Mouse (Mus musculus): ENCODE results near the gene Smyd1.
"Not testable (repeated sequence)": the region's sequence is repeated elsewhere in the genome, so short reads cannot be mapped to it uniquely, and the experiment has no call there.

Smyd1 gene

GRCm38 (mm10) chr6:71321826-71322283 is at the start of gene Smyd1:
Gene Smyd1, minus strand, starts transcription at chr6:71322233.
- DNase-seq (ENCODE audit: low spot score): no peak

- DNase-seq (ENCODE audit: low spot score): no peak
Observed at GRCm38 (mm10) chr6:71371085-71371605, 49.1 kb upstream of the Smyd1 start.

- DNase-seq (ENCODE audit: low spot score): no peak
Observed at GRCm38 (mm10) chr6:71369416-71369815, 47.4 kb upstream of the Smyd1 start.

GRCm38 (mm10) chr6:71363995-71364394 is 42.0 kb upstream of the Smyd1 start:
- no peak for DNase-seq (ENCODE audit: low spot score)

- no peak for DNase-seq (ENCODE audit: low spot score)
Observed at GRCm38 (mm10) chr6:71361156-71361670, 39.2 kb upstream of the Smyd1 start.

- no peak for DNase-seq (ENCODE audit: low spot score)
Observed at GRCm38 (mm10) chr6:71360751-71361150, 38.7 kb upstream of the Smyd1 start.

GRCm38 (mm10) chr6:71360221-71360620 is 38.2 kb upstream of the Smyd1 start:
- no peak for DNase-seq (ENCODE audit: low spot score)

DNA sequence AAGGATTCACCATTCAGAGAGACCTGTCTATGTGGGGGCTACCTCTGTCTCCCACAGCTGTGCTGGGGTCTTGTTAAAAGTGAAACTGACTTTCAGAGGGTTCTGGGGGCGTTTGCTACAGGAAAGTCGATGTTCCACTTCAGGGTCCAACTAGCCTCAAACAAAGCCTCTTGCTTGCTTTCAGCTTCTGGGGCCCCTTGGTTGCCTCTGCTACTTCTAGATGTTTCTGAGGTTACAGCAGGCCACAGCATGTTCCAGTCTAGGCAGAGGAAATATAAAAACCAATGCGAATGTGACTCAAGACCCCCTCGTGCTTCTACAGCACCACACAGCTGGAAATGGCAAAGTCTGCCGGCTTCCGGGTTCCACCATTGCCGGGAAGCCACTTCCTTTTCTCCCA is 35.5 kb upstream of the Smyd1 start:
- DNase-seq (ENCODE audit: low spot score): no peak

- no peak for DNase-seq (ENCODE audit: low spot score)
Observed at GRCm38 (mm10) chr6:71353722-71354121, 31.7 kb upstream of the Smyd1 start.

- DNase-seq (ENCODE audit: low spot score): no peak
Observed at GRCm38 (mm10) chr6:71352866-71353427, 30.9 kb upstream of the Smyd1 start.

GRCm38 (mm10) chr6:71352201-71352600 is 30.2 kb upstream of the Smyd1 start:
- DNase-seq (ENCODE audit: low spot score): no peak

GRCm38 (mm10) chr6:71351201-71351600 is 29.2 kb upstream of the Smyd1 start:
- DNase-seq (ENCODE audit: low spot score): no peak

- no peak for DNase-seq (ENCODE audit: low spot score)
Observed at GRCm38 (mm10) chr6:71348006-71348405, 26.0 kb upstream of the Smyd1 start.

GRCm38 (mm10) chr6:71341179-71341578 is 19.1 kb upstream of the Smyd1 start:
- no peak for DNase-seq (ENCODE audit: low spot score)

DNA sequence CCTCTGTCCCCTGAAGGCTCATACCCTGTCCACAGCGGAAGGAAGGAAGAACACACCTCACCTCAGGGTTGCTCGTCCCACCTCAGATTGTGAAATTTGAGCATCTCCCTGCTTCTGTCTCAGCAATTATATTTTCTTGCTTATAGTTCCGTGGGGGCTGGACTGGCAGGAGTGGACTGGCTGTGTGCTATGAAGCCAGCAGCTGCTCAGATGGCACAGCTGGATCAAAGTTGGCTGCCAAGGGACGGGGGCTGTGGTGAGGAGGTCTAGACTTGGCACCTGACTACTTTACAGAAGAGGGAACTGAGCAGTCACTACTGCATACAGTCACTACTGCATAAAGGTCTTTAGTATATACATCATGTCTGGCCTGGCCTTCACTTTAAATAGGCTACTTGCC is 17.3 kb upstream of the Smyd1 start:
- DNase-seq (ENCODE audit: low spot score): no peak

GRCm38 (mm10) chr6:71338941-71339340 is 16.9 kb upstream of the Smyd1 start:
- no peak for DNase-seq (ENCODE audit: low spot score)

GRCm38 (mm10) chr6:71337666-71338065 is 15.6 kb upstream of the Smyd1 start:
- DNase-seq (ENCODE audit: low spot score): no peak

DNA sequence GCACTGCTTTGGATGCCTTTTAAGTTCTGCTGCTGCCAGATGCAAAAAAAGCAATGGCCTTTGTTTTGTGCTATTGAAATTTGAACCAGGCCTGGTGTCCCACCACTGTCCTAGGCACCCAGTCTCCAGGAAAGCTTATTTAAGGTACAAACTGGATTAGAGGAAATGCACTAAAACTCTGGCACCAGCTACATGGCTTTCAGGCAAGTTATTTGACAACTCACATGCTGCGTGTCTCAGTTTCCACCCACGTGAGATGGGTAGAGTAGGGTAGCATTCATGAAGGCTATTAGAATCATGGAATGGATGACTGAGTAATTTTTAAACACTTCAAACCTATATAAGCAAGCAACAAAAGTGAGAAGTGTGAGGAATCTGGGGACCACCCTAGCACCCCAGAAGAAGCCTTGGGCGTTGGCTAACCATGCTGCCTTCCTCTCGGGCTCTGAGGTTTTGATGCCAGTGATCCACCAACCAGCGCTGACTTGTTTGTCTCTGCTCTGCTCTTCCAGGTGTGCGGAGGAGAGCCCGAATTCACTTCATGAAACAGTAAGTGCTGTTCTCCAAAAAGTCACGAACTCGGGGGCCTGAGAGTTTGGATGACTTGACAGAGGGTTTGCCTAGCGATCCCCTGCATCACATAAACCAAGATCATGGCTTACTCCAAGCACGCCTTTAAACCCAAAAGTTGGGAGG is 11.7 kb upstream of the Smyd1 start:
- no peak for DNase-seq (ENCODE audit: low spot score)

- DNase-seq (ENCODE audit: low spot score): peak; percentile 12
Observed at GRCm38 (mm10) chr6:71333031-71333430, 11.0 kb upstream of the Smyd1 start.

DNA sequence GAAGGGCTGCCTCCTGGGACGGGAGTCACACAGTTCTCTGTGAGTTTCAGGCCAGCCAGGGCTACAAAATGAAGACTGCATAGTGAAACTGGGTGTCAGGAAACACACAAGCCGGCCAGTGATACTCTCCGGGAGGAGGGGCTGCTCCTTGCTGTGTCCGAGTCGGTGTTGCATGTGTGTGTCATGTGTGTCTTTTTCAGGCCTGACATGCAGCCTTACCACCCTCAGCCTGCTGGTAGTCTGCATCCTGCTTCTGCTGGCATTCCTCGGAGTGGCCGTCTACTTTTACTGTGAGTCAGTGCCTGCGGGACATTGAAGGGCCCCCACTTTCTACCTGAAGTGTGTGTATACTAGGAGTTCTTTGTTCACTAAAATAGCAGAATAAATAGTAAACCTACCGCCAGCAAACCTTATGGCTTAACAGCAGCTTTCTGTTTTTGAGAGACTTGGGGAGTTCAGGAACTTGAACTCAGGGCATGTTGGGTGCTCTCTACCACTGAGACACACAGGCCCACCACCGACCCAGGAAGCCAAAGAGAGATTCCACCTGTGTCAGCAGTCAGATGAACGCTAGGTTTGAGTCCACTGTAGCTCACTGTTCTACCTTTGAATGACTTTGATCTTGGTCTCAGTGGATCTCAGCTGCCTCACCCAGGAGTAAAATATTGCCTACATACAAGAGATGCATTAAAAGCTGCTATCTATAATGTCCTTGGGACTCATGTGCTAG is 10.4 kb upstream of the Smyd1 start:
- no peak for DNase-seq (ENCODE audit: low spot score)

DNA sequence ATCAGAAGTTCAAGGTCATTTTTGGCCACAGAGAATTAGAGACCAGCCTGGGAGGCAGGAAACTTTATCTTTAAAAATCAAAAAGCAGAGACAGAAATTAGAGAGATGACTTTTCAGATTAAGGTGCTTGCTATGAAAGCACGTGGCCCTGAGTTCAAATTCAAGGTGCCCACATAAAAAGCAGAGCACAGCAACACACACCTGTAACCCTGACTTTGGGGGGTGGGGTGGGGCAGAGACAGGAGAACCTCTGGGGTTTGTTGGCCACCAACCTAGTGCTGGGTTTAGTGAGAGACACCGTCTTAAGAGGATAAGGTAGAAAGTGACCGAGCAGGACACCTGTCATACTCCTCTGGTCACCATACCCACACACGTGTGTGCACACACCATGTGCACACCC is 9.5 kb upstream of the Smyd1 start:
- not testable (repeated sequence) for DNase-seq (ENCODE audit: low spot score)

- no peak for DNase-seq (ENCODE audit: low spot score)
Observed at GRCm38 (mm10) chr6:71330486-71330885, 8.5 kb upstream of the Smyd1 start.

DNA sequence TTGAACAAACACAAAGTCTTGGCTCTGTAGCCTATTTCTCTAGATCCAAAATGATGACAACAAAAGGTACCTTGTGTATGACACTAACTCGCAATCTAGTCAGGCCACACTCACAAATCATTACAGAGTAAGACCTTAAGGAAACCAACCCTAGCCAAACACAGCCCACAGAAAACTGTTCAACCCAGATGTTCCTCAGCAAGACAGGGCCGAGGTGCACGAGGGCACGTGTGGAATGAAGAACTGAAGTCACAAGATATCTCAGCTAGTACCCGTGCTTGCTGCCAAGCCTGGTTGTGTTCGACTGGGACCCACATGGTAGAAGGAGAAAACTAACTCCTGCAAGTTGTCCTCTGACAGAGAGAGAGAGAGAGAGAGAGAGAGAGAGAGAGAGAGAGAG is 7.8 kb upstream of the Smyd1 start:
- no peak for DNase-seq (ENCODE audit: low spot score)

Measured in retina, embryonic 14.5 days (tissue).